Mouse (Mus musculus) gastrocnemius, postnatal 14 days (tissue): ENCODE measurements around the gene Gm20388. TPM values are rescaled to one million over a fixed set of nuclear protein-coding genes. Genes with fewer than 3 reads are reported as not detected.

Experiments used
- DNase-seq: peaks from one replicate; pipeline ENCODE4 v3.0.0; 2021; ENCODE audit warnings: mixed read lengths
- intact Hi-C: fragments of 180-260 bp; cut with DNase I; formaldehyde crosslinking; loops from one replicate; pipeline ENCODE4 v1.15.1; 2025; ENCODE audit warnings: low total_unique reads
- total RNA-seq, 2 experiments: library from RNA; stranded (reverse); gene quantifications; 2 replicates each; pipeline ENCODE4 v1.2.3; 2021

The Gm20388 gene
- total RNA-seq, 2 experiments from 2014 or later: 5.6 to 6.0 TPM

GRCm38 (mm10) chr8:124184507-124184906 lies 4273.9 kb downstream of the Gm20388 start:
- intact Hi-C loops: no loop called here
- no peak for DNase-seq

DNA sequence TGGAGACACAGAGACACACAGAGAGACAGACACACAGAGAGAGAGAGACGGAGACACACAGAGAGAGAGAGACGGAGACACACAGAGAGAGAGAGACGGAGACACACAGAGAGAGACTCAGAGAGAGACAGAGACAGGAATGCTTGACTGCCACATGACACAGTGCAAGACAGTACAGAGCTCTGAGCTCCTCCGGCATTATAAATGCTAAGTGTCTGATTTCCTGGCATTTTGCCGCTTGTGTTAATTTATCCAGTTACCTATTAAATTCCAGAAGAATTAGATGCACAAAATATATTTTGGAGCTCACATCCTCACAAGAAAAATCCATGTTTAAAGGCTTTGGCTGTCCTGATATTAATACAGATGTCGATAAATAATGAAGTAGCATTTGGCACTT lies 4274.4 kb downstream of the Gm20388 start:
- DNase-seq: no peak
- intact Hi-C loops: no loop called here

DNA sequence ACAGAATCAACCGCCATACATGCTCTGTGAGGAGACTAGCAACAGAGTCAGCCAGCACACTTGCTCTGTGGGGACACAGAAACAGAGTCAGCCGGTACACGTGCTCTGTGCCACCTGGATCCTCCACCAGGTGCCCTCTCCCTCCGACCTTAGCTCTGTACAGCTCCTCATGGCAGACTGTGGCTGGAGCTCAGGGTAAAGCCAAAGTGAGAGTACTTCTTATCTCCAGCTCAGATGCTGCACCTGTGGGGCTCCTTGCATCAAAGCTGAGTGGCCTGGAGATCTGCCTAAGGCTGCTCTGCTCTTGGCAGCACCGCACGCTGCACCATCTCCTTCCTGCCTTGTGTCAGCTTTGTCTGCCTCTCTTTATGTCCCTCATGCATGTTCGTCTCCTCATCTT lies 4279.7 kb downstream of the Gm20388 start:
- intact Hi-C loops: no loop called here
- DNase-seq: no peak

GRCm38 (mm10) chr8:124192242-124192641 lies 4281.6 kb downstream of the Gm20388 start:
- no peak for DNase-seq
- intact Hi-C loops: no loop called here

- intact Hi-C loops: no loop called here
- peak; percentile 77 for DNase-seq
Observed at GRCm38 (mm10) chr8:124192976-124193375, 4282.3 kb downstream of the Gm20388 start.

- no peak for DNase-seq
- intact Hi-C loops: no loop called here
Observed at GRCm38 (mm10) chr8:124193992-124194391, 4283.4 kb downstream of the Gm20388 start.

GRCm38 (mm10) chr8:124196195-124196594 lies 4285.6 kb downstream of the Gm20388 start:
- intact Hi-C loops: no loop called here
- peak; percentile 33 for DNase-seq

DNA sequence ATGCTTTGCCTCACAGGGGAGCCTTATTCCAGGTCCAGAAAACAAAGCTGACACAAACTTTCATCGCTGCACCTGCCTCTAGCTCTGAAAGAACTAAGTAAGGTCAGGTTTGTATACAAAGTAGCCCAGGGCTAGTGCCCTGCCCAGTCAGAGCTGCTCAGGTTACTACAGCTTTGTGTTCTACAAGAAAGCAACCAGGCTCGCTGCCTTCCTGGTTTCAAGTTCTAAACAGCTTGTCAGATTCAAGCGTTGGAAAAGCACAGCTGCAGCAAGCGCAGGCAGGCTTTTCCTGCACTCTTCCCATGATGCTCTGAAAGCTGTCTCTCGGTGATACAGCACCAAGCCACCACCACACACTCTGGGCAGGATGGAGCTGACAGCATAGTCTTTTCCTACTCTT lies 4286.2 kb downstream of the Gm20388 start:
- DNase-seq: no peak
- intact Hi-C loops: no loop called here

GRCm38 (mm10) chr8:124198230-124198629 lies 4287.6 kb downstream of the Gm20388 start:
- intact Hi-C loops: no loop called here

DNA sequence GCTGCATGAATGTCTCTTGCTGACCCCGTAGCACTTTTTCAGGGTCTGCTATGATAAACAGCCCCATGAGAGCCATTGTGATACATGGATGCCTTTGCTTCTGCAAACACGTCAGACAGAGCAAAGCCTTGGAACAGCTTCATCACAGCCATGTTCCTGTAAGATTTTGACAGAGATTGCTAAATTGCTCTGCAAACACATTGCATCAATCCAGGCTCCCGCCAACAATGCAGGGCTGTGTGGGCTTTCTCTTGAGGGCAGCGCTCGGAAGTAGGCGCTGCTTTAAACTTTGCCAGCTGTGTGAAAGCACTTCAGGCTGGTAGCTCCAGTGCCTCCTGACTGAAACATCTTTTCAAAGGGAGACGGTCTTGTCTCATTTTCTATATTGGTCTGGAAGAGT lies 4289.8 kb downstream of the Gm20388 start:
- intact Hi-C loops: no loop called here
- no peak for DNase-seq

More at GRCm38 (mm10) chr8:124198230-124198629, 4287.6 kb downstream of the Gm20388 start:
- DNase-seq: no peak

GRCm38 (mm10) chr8:124201706-124202105 lies 4291.1 kb downstream of the Gm20388 start:
- intact Hi-C loops: no loop called here
- no peak for DNase-seq

DNA sequence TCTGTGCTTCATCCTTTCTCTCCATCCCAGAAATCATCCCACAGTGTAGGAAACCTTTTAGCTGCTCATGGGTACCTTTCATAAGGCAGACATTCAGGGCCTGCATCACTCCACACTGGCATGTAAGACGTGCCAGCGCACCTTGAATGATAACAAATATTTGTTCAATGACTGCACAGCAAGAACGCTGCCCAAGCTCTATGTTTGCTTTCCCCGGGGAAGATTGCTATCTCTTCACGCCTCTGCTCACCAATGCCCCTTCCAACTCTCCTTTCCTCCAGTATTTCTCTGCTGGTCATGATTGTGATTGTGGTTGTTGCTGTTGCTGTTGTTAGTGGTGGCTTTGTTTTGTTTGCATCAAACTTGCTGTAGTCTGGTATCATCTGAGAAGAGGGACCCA lies 4292.3 kb downstream of the Gm20388 start:
- no peak for DNase-seq
- intact Hi-C loops: no loop called here

GRCm38 (mm10) chr8:124204001-124204601 lies 4293.5 kb downstream of the Gm20388 start:
- intact Hi-C loops: no loop called here
- no peak for DNase-seq

GRCm38 (mm10) chr8:124212148-124212547 lies 4301.5 kb downstream of the Gm20388 start:
- DNase-seq: no peak
- intact Hi-C loops: no loop called here

DNA sequence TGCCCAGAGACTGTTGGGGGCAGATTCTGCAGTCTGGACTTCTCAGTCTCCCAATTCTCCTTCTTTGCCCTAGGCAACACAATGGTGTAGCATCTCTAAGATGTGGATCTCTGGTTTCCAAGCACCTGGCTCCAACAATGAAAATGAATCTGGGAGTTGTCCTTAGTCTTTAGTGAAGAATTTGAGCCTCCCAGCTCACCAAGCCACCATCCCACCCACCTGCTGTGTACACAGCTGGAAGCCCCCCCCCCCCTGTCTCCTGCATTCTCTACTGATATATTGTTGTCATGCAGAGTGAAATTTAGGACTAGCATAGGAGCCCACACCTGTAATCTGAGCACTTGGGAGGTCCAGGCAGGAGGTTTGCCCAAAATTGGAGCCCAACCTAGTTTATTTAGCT lies 4306.3 kb downstream of the Gm20388 start:
- DNase-seq: no peak
- intact Hi-C loops: no loop called here

DNA sequence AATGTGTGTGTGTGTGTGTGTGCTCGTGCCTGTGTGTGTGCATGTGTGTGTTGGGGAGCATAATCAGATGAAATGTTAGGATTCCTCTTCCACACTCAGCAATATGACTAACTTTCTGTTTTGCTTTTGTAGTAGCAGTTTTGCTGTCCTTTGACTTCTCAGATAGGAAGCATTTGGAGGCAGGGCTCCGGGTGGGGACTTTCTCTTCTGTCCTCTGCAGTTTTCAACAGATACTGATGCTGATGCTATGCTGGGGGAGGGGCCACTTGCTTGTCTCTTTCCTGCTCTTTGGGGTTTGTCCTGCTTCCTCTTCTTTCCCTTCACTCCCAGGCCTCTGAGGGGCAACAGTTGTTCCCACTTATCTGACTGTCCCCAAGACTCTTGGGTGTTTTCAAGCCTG lies 4319.2 kb downstream of the Gm20388 start:
- intact Hi-C loops: loop anchor here (5.0 to 10.0 kb wide), 2 partner anchors 55 to 117 kb away; no protein-coding TSS in a partner anchor
- no peak for DNase-seq

GRCm38 (mm10) chr8:124230496-124231175 lies 4320.0 kb downstream of the Gm20388 start:
- intact Hi-C loops: loop anchor here (5.0 to 10.0 kb wide), 2 partner anchors 54 to 117 kb away; no protein-coding TSS in a partner anchor
- no peak for DNase-seq

- intact Hi-C loops: loop anchor here (5.0 to 10.0 kb wide), 2 partner anchors 54 to 116 kb away; no protein-coding TSS in a partner anchor
- DNase-seq: peak; percentile 89
Observed at GRCm38 (mm10) chr8:124231176-124231484, 4320.5 kb downstream of the Gm20388 start, which contains the start of gene Galnt2. Galnt2 (plus strand) TSS chr8:124231391.

DNA sequence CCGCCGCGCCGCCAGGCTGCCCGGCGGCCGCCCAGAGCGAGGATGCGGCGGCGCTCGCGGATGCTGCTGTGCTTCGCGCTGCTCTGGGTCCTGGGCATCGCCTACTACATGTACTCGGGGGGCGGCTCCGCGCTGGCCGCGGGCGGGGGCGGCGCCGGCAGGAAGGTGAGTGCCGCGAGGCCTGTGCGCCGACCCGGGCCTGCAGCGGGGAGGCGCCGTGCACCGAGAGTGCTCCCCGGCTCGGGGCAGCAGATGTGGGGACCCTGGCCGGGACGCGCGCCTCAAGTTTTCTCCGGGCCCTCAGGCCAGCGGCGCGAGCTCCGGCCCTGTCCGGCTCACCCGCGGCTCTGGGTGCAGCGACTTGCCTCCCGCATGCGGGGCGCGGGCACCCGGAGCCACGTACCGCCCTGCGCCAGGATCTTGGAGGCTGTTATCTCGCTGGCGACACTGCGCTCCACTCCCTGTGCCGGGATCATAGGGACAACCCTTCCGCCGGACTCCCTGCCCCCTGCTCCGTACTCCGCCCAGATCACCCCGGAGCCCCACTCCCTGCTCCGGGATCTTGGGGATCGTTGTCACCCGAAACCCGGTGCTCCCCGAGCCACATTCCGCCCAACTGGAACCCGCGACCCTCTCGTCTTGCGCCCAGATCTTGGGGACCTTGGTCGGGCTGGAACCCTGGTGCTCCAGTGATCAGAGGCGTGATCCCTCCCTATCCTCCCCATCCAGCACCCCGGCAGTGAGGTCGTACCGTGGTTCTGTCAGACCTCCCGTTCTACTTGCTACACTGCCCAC lies 4321.0 kb downstream of the Gm20388 start:
- intact Hi-C loops: loop anchor here (5.0 to 10.0 kb wide), 2 partner anchors 53 to 116 kb away; no protein-coding TSS in a partner anchor
- DNase-seq: peak; percentile 65

GRCm38 (mm10) chr8:124232280-124232600 lies 4321.6 kb downstream of the Gm20388 start:
- intact Hi-C loops: loop anchor here (5.0 to 10.0 kb wide), 2 partner anchors 53 to 115 kb away; no protein-coding TSS in a partner anchor
- DNase-seq: no peak
